Mouse (Mus musculus): ENCODE measurements around the gene Def8. TPM values are rescaled to one million over a fixed set of nuclear protein-coding genes. Genes with fewer than 3 reads are reported as not detected.

The Def8 gene
- total and polyA plus RNA-seq, 3 experiments, result 17.9 to 22.4 (median 19.9) TPM

- TF ChIP-seq MXI1 (IDR thresholded peaks at IDR 0.05; ENCODE audit: low read depth, low read length) (peak; percentile 64; the same call in 1 of the 2 replicates), RAD21 (IDR thresholded peaks at IDR 0.05; ENCODE audit: low read depth, low read length) (no peak), GABPA (IDR thresholded peaks at IDR 0.05; ENCODE audit: insufficient replicate concordance, low read depth, low read length) (no peak), CHD2 (IDR thresholded peaks at IDR 0.05; ENCODE audit: low read length) (no peak), TCF12 (IDR thresholded peaks at IDR 0.05; ENCODE audit: low read depth, low read length) (peak; percentile 37; the same call in 1 of the 2 replicates), USF2 (conservative IDR thresholded peaks at IDR 0.05; ENCODE audit: low read depth, low read length) (no peak), USF1 (IDR thresholded peaks at IDR 0.05; ENCODE audit: low read depth, low read length) (no peak)
These were observed 55.3 kb downstream of the Def8 start (continued) for GRCm38 (mm10) chr8:123478456-123479218.

DNA sequence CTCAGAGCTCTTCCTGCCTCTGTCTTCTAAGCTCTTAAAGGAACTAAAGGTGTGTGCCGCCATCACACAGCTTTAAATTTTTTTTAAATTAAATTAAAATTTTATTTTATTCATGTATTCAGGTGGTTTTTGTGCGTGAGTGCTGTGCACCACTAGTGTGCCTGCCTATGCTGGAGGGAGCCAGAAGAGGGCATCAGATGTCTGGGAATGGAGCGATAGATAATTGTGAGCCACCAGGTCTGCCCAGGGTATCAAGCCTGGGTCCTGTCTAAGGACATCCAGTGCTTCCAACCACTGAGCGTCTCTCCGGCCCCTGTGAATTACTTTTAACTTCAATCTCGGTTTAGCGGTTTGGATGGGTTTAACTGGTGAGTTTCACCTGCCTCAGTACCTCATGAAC lies 59.3 kb downstream of the Def8 start:
- H3K4me2 ChIP-seq (ENCODE audit: insufficient read depth, low read depth, poor library complexity, severe bottlenecking), result no peak overlapping the region
- no peak overlapping the region for H3K27ac ChIP-seq (ENCODE audit: insufficient read depth, low read depth)
- no peak for DNase-seq (ENCODE audit: extremely low read depth)
- peak in 1 of 2 experiments; percentile 35; a peak in 1 of 4 replicates for TF ChIP-seq CTCF (conservative IDR thresholded peaks at IDR 0.05 in 1 of 2, IDR thresholded peaks at IDR 0.05 in 1 of 2; ENCODE audit: low read depth in 2 of 2, low read length in 2 of 2)
- TF ChIP-seq PAX5 (IDR thresholded peaks at IDR 0.05; ENCODE audit: low read length), result no peak
- TF ChIP-seq RAD21 (IDR thresholded peaks at IDR 0.05; ENCODE audit: low read depth, low read length), result peak; percentile 14
- no peak for TF ChIP-seq EP300 (IDR thresholded peaks at IDR 0.05; ENCODE audit: low read length)
- no peak for TF ChIP-seq NRF1 (IDR thresholded peaks at IDR 0.05; ENCODE audit: low read depth, low read length)
- H3K4me3 ChIP-seq (replicated peaks in 1 of 3; ENCODE audit: low read depth in 2 of 3, low read length in 2 of 3, poor library complexity in 1 of 3), result no peak overlapping the region
- H3K36me3 ChIP-seq (replicated peaks in 1 of 2; ENCODE audit: control insufficient read depth in 1 of 2, insufficient read depth in 1 of 2, low read length in 1 of 2), result peaks cover 55 to 70% of the 10 kb centered on the region in 2 experiments
- peaks cover 2 to 15% of the 10 kb centered on the region in 2 experiments; a peak in 2 of 4 replicates for H3K4me1 ChIP-seq (ENCODE audit: control insufficient read depth in 1 of 2, insufficient read depth in 2 of 2)
- no peak overlapping the region for H3K9ac ChIP-seq (ENCODE audit: insufficient read depth, low read depth)
- dilution Hi-C loops (cut with MboI; ENCODE audit: extremely low pct_ligation_motif_present, extremely low pct_unique_long_range_greater_than_20kb, low sequenced_read_pairs), result no loop called here
- in situ Hi-C loops (cut with MboI; ENCODE audit: low pct_ligation_motif_present, low pct_unique_long_range_greater_than_20kb, low sequenced_read_pairs), result no loop called here
- H3K79me2 ChIP-seq (replicated peaks; ENCODE audit: control insufficient read depth, extremely low read depth, insufficient read depth, poor library complexity, severe bottlenecking), result peaks cover 29% of the 10 kb centered on the region
- no peaks in the 10 kb centered on the region for H3K9me3 ChIP-seq (replicated peaks; ENCODE audit: low read length)
- H3K27me3 ChIP-seq (replicated peaks), result no peaks in the 10 kb centered on the region

GRCm38 (mm10) chr8:123491280-123492075 lies 68.2 kb downstream of the Def8 start:
- Histone ChIP-seq H3K27me3 (replicated peaks) (no peaks in the 10 kb centered on the region), H3K79me2 (replicated peaks; ENCODE audit: control insufficient read depth, extremely low read depth, insufficient read depth, poor library complexity, severe bottlenecking) (no peaks in the 10 kb centered on the region), H3K4me1 (ENCODE audit: control insufficient read depth in 1 of 2, insufficient read depth in 2 of 2) (no peaks in the 10 kb centered on the region), H3K4me3 (replicated peaks in 1 of 3; ENCODE audit: low read depth in 2 of 3, low read length in 2 of 3, poor library complexity in 1 of 3) (no peak overlapping the region), H3K36me3 (replicated peaks in 1 of 2; ENCODE audit: control insufficient read depth in 1 of 2, insufficient read depth in 1 of 2, low read length in 1 of 2) (peaks cover 83 to 95% of the 10 kb centered on the region in 2 experiments), H3K9ac (ENCODE audit: insufficient read depth, low read depth) (no peak overlapping the region), H3K27ac (ENCODE audit: insufficient read depth, low read depth) (no peak overlapping the region), H3K9me3 (replicated peaks; ENCODE audit: low read length) (no peaks in the 10 kb centered on the region), H3K4me2 (ENCODE audit: insufficient read depth, low read depth, poor library complexity, severe bottlenecking) (no peak overlapping the region)
- dilution Hi-C loops (cut with MboI; ENCODE audit: extremely low pct_ligation_motif_present, extremely low pct_unique_long_range_greater_than_20kb, low sequenced_read_pairs), result no loop called here
- in situ Hi-C loops (cut with MboI; ENCODE audit: low pct_ligation_motif_present, low pct_unique_long_range_greater_than_20kb, low sequenced_read_pairs), result no loop called here
- DNase-seq (ENCODE audit: extremely low read depth), result no peak
- TF ChIP-seq POLR2A (IDR thresholded peaks at IDR 0.05; ENCODE audit: low read depth, low read length) (no peak), RAD21 (IDR thresholded peaks at IDR 0.05; ENCODE audit: low read depth, low read length) (no peak), USF2 (conservative IDR thresholded peaks at IDR 0.05; ENCODE audit: low read depth, low read length) (no peak), USF1 (IDR thresholded peaks at IDR 0.05; ENCODE audit: low read depth, low read length) (no peak), POLR2AphosphoS2 (IDR thresholded peaks at IDR 0.05; ENCODE audit: low read depth, low read length) (no peak), SMC3 (IDR thresholded peaks at IDR 0.05; ENCODE audit: low read depth, low read length) (no peak), MAZ (IDR thresholded peaks at IDR 0.05; ENCODE audit: low read depth, low read length) (no peak), JUND (conservative IDR thresholded peaks at IDR 0.05; ENCODE audit: low read depth, low read length) (no peak), BHLHE40 (IDR thresholded peaks at IDR 0.05; ENCODE audit: low read depth, low read length) (no peak)
